9 mouse cellular contexts compared by ENCODE assay signal in genomic region chr4:134548169-134548938, GRCm38 (mm10). TPM values are rescaled to one million over a fixed set of nuclear protein-coding genes. Genes with fewer than 3 reads are reported as not detected.
DNase-seq lines count a peak whose midpoint lies in the region; ATAC-seq and TF ChIP-seq lines count a peak whose summit lies in the region.
"Had no signal": no experiment of that assay in that cellular context is flagged by ENCODE, and none has a peak within 500 bp of the region (broad histone marks: within the 10 kb centered on the region; RNA-seq: fewer than 3 reads in every experiment).

No protein-coding gene starts in this region.

- no peak overlapping the region for H3K27ac ChIP-seq in midbrain, postnatal 0 days (ENCODE audit: low read depth, low read length)
- no peak overlapping the region for H3K27ac ChIP-seq in midbrain, embryonic 15.5 days
- 0 out of 2 replicates have a peak overlapping the region, but pooled peaks have one; percentile 19 for H3K27ac ChIP-seq in liver, embryonic 15.5 days (replicated peaks)
- 0 out of 2 replicates have a peak overlapping the region, but pooled peaks have one; percentile 35 for H3K27ac ChIP-seq in stomach, postnatal 0 days (replicated peaks)
- H3K27ac ChIP-seq: limb, embryonic 15.5 days had no signal

- H3K9me3 ChIP-seq in midbrain, postnatal 0 days (ENCODE audit: low read length) = no peaks in the 10 kb centered on the region
- H3K9me3 ChIP-seq in midbrain, embryonic 15.5 days = no peaks in the 10 kb centered on the region
- peaks cover 6% of the 10 kb centered on the region; the same call in 1 of the 2 replicates for H3K9me3 ChIP-seq in liver, embryonic 15.5 days (replicated peaks)
- H3K9me3 ChIP-seq in stomach, postnatal 0 days (ENCODE audit: control insufficient read depth, low read length) = no peaks in the 10 kb centered on the region

- 58% methylated on average over 18 of the region's 18 CpGs for WGBS in midbrain, postnatal 0 days
- 63% methylated on average over 18 of the region's 18 CpGs for WGBS in midbrain, embryonic 15.5 days
- 39% methylated on average over 18 of the region's 18 CpGs for WGBS in liver, embryonic 15.5 days (ENCODE audit: insufficient replicate concordance)
- 50% methylated on average over 18 of the region's 18 CpGs for WGBS in stomach, postnatal 0 days

- peaks cover 33% of the 10 kb centered on the region for H3K36me3 ChIP-seq in midbrain, postnatal 0 days (ENCODE audit: insufficient read depth, low read length)
- peaks cover 20% of the 10 kb centered on the region; the same call in 1 of the 2 replicates for H3K36me3 ChIP-seq in midbrain, embryonic 15.5 days (replicated peaks)
- H3K36me3 ChIP-seq in liver, embryonic 15.5 days (replicated peaks) = peaks cover 23% of the 10 kb centered on the region
- H3K36me3 ChIP-seq in stomach, postnatal 0 days (ENCODE audit: control insufficient read depth, insufficient read depth, low read length) = peaks cover 8% of the 10 kb centered on the region; the same call in 1 of the 2 replicates

- no peak overlapping the region for H3K4me3 ChIP-seq in midbrain, postnatal 0 days (ENCODE audit: low read depth, low read length)
- no peak overlapping the region for H3K4me3 ChIP-seq in midbrain, embryonic 15.5 days
- no peak overlapping the region for H3K4me3 ChIP-seq in liver, embryonic 15.5 days (replicated peaks)
- no peak overlapping the region for H3K4me3 ChIP-seq in stomach, postnatal 0 days (ENCODE audit: low read depth, low read length)
- H3K4me3 ChIP-seq: limb, embryonic 15.5 days had no signal

- no peak for ATAC-seq in midbrain, postnatal 0 days (ENCODE audit: low FRiP score)
- no peak for ATAC-seq in midbrain, embryonic 15.5 days (replicated peaks)
- ATAC-seq in liver, embryonic 15.5 days (ENCODE audit: insufficient read depth) = 0 out of 2 replicates have a peak, but pooled peaks have one; percentile 10
- no peak for ATAC-seq in stomach, postnatal 0 days (ENCODE audit: low FRiP score, low TSS enrichment)

- H3K9ac ChIP-seq in midbrain, postnatal 0 days (replicated peaks; ENCODE audit: low read length, poor library complexity, severe bottlenecking) = no peak overlapping the region
- no peak overlapping the region for H3K9ac ChIP-seq in midbrain, embryonic 15.5 days
- no peak overlapping the region for H3K9ac ChIP-seq in liver, embryonic 15.5 days
- H3K9ac ChIP-seq in stomach, postnatal 0 days (ENCODE audit: low read length) = no peak overlapping the region
- H3K9ac ChIP-seq: limb, embryonic 15.5 days had no signal

- no peaks in the 10 kb centered on the region for H3K27me3 ChIP-seq in midbrain, postnatal 0 days (ENCODE audit: insufficient read depth, low read length)
- H3K27me3 ChIP-seq in midbrain, embryonic 15.5 days (replicated peaks) = no peaks in the 10 kb centered on the region
- peaks cover 15% of the 10 kb centered on the region for H3K27me3 ChIP-seq in liver, embryonic 15.5 days
- H3K27me3 ChIP-seq in stomach, postnatal 0 days (ENCODE audit: control insufficient read depth, insufficient read depth, low read length) = no peaks in the 10 kb centered on the region
- H3K27me3 ChIP-seq: limb, embryonic 15.5 days had no signal

- H3K4me1 ChIP-seq in midbrain, postnatal 0 days (ENCODE audit: insufficient read depth, low read length) = peaks cover 7% of the 10 kb centered on the region
- H3K4me1 ChIP-seq in midbrain, embryonic 15.5 days = peaks cover 39% of the 10 kb centered on the region
- peaks cover 49% of the 10 kb centered on the region for H3K4me1 ChIP-seq in liver, embryonic 15.5 days (replicated peaks)
- 0 out of 2 replicates have a peak, but pooled peaks cover 6% of the 10 kb centered on the region for H3K4me1 ChIP-seq in stomach, postnatal 0 days (replicated peaks; ENCODE audit: control insufficient read depth, insufficient read depth)

- DNase-seq in midbrain, postnatal 0 days (ENCODE audit: low spot score) = no peak
- peak; percentile 54 to 68 for DNase-seq in heart, adult 18-20 months
- DNase-seq in stomach, postnatal 0 days (ENCODE audit: low spot score) = no peak
- DNase-seq in layer of hippocampus, adult 11-12 months (ENCODE audit: low spot score) = no peak
- DNase-seq in kidney, postnatal 14 days = no peak
- DNase-seq in cerebellum, adult 11 months = no peak

- no peak for TF ChIP-seq EP300 in stomach, postnatal 0 days (optimal IDR thresholded peaks at IDR 0.05)

- peak; percentile 60 for TF ChIP-seq CTCF in midbrain, postnatal 0 days (IDR thresholded peaks at IDR 0.05)
- peak; percentile 15; the same call in 1 of the 2 replicates for TF ChIP-seq CTCF in stomach, postnatal 0 days (IDR thresholded peaks at IDR 0.05; ENCODE audit: low read depth)

- H3K4me2 ChIP-seq in midbrain, postnatal 0 days (ENCODE audit: low read depth, low read length, poor library complexity, severe bottlenecking) = no peak overlapping the region
- no peak overlapping the region for H3K4me2 ChIP-seq in midbrain, embryonic 15.5 days
- H3K4me2 ChIP-seq in liver, embryonic 15.5 days = peak overlapping the region; percentile 8
- no peak overlapping the region for H3K4me2 ChIP-seq in stomach, postnatal 0 days (replicated peaks; ENCODE audit: low read depth)
- H3K4me2 ChIP-seq: limb, embryonic 15.5 days had no signal

RNA-seq across cellular contexts. Expression of gene Selenon, which starts 3.6 kb away (rescaled TPM):
- total RNA-seq in midbrain, postnatal 0 days (2014; rRNA removed) = 22.8 and 26.1 TPM in 2 replicates
- 9.1 and 9.4 TPM in 2 replicates for polyA plus RNA-seq in midbrain, postnatal 0 days (2015; fragmentation: Nextera tagmentation; extraction: Ambion mirVana)
- polyA plus RNA-seq in midbrain, embryonic 15.5 days (2015; fragmentation: Nextera tagmentation; extraction: Ambion mirVana) = 28.3 and 35.6 TPM in 2 replicates
- 10 to 100 TPM; 16.8 to 17.0 TPM for total RNA-seq in heart, adult 18-20 months (2021)
- 4.1 and 6.6 TPM in 2 replicates for polyA plus RNA-seq in liver, embryonic 15.5 days (2015; fragmentation: Nextera tagmentation; extraction: Ambion mirVana)
- polyA plus RNA-seq in stomach, postnatal 0 days (2015; fragmentation: Nextera tagmentation; extraction: Ambion mirVana) = 8.6 and 12.1 TPM in 2 replicates

RNA-seq across cellular contexts. Expression of gene Mtfr1l, which starts 13.2 kb away (rescaled TPM):
- total RNA-seq in midbrain, postnatal 0 days (2014; rRNA removed) = 135 and 167 TPM in 2 replicates
- 191 and 196 TPM in 2 replicates for polyA plus RNA-seq in midbrain, postnatal 0 days (2015; fragmentation: Nextera tagmentation; extraction: Ambion mirVana)
- 164 and 173 TPM in 2 replicates for polyA plus RNA-seq in midbrain, embryonic 15.5 days (2015; fragmentation: Nextera tagmentation; extraction: Ambion mirVana)
- 100 to 1,000 TPM; 184 to 217 TPM for total RNA-seq in heart, adult 18-20 months (2021)
- 39.6 and 40.3 TPM in 2 replicates for polyA plus RNA-seq in liver, embryonic 15.5 days (2015; fragmentation: Nextera tagmentation; extraction: Ambion mirVana)
- polyA plus RNA-seq in stomach, postnatal 0 days (2015; fragmentation: Nextera tagmentation; extraction: Ambion mirVana) = 64.7 and 70.3 TPM in 2 replicates

RNA-seq across cellular contexts. Expression of gene Aunip, which starts 37.6 kb away (rescaled TPM):
- total RNA-seq in midbrain, postnatal 0 days (2014; rRNA removed) = 1.5 and 2.0 TPM in 2 replicates
- polyA plus RNA-seq in midbrain, postnatal 0 days (2015; fragmentation: Nextera tagmentation; extraction: Ambion mirVana) = 0.91 and 1.3 TPM in 2 replicates
- 1.3 and 1.9 TPM in 2 replicates for polyA plus RNA-seq in midbrain, embryonic 15.5 days (2015; fragmentation: Nextera tagmentation; extraction: Ambion mirVana)
- total RNA-seq in heart, adult 18-20 months (2021) = under 1 TPM in 1 of 2 experiments, not detected in 1; 0.36 TPM
- polyA plus RNA-seq in liver, embryonic 15.5 days (2015; fragmentation: Nextera tagmentation; extraction: Ambion mirVana) = 14.0 and 18.9 TPM in 2 replicates
- 3.5 and 3.8 TPM in 2 replicates for polyA plus RNA-seq in stomach, postnatal 0 days (2015; fragmentation: Nextera tagmentation; extraction: Ambion mirVana)

RNA-seq across cellular contexts. Expression of gene Paqr7, which starts 51.9 kb away (rescaled TPM):
- 69.2 and 97.8 TPM in 2 replicates for total RNA-seq in midbrain, postnatal 0 days (2014; rRNA removed)
- polyA plus RNA-seq in midbrain, postnatal 0 days (2015; fragmentation: Nextera tagmentation; extraction: Ambion mirVana) = 38.9 and 41.3 TPM in 2 replicates
- polyA plus RNA-seq in midbrain, embryonic 15.5 days (2015; fragmentation: Nextera tagmentation; extraction: Ambion mirVana) = 22.6 and 24.7 TPM in 2 replicates
- 10 to 100 TPM; 15.5 to 15.7 TPM for total RNA-seq in heart, adult 18-20 months (2021)
- polyA plus RNA-seq in liver, embryonic 15.5 days (2015; fragmentation: Nextera tagmentation; extraction: Ambion mirVana) = 7.8 and 8.4 TPM in 2 replicates
- 51.8 and 56.4 TPM in 2 replicates for polyA plus RNA-seq in stomach, postnatal 0 days (2015; fragmentation: Nextera tagmentation; extraction: Ambion mirVana)

Comparison
In these comparisons a context has a peak if more than half of its experiments do, and no peak if none do; other contexts are left out.
1. DNase-seq: peak in heart, adult 18-20 months (2 of 2); none in midbrain, postnatal 0 days (single experiment), stomach, postnatal 0 days (single experiment), layer of hippocampus, adult 11-12 months (single experiment), kidney, postnatal 14 days (single experiment) and cerebellum, adult 11 months (single experiment).
2. H3K27ac ChIP-seq: peak in liver, embryonic 15.5 days (single experiment) and stomach, postnatal 0 days (single experiment); none in midbrain, postnatal 0 days (single experiment) and midbrain, embryonic 15.5 days (single experiment).